Mouse (Mus musculus) lung, adult 2 months (tissue): ENCODE results near the gene Scp2. TPM values are rescaled to one million over a fixed set of nuclear protein-coding genes. Genes with fewer than 3 reads are reported as not detected.
"Not testable (repeated sequence)": the region's sequence is repeated elsewhere in the genome, so short reads cannot be mapped to it uniquely, and the experiment has no call there.

Experiments used
- DNase-seq: peaks from one replicate; pipeline ENCODE4 v3.0.0; 2022
- H3K4me1 ChIP-seq: fragments of 200-500 bp; 2 replicates; pipeline ENCODE4 v1.6.1; 2011; ENCODE audit warnings: low read length; ENCODE audit not compliant: control insufficient read depth, insufficient read depth
- H3K4me3 ChIP-seq: fragments of 200-500 bp; replicated peaks from 2 replicates; pipeline ENCODE3; 2011; ENCODE audit warnings: low read depth, mild to moderate bottlenecking, control low read depth, low read length; ENCODE audit errors: extremely low read depth
- CTCF ChIP-seq: fragments of 200-500 bp; IDR thresholded peaks from 2 replicates; pipeline ENCODE4 v1.5.1; 2011; ENCODE audit warnings: mild to moderate bottlenecking, low read length, control low read depth; ENCODE audit not compliant: insufficient read depth
- POLR2A ChIP-seq: fragments of 200-500 bp; IDR thresholded peaks from 2 replicates; pipeline ENCODE4 v1.6.1; 2011; ENCODE audit warnings: low read depth, mild to moderate bottlenecking, control low read depth, low read length, borderline replicate concordance; ENCODE audit errors: extremely low read depth
- WGBS: fragments of 180-500 bp; shearing (Covaris S2); methylation state at CpG from one replicate; pipeline ENCODE4 v1.1.7; 2018; 5-methylcytosine and 5-hydroxymethylcytosine counted together
- polyA plus RNA-seq: library from polyadenylated mRNA; depleted of rRNA; stranded (reverse); fragments of >200 nt; gene quantifications from 2 replicates; pipeline ENCODE4 v1.2.3, GENCODE M21; 2012; rRNA removed

Gene Scp2
- polyA plus RNA-seq: 122 and 185 TPM in 2 replicates

DNA sequence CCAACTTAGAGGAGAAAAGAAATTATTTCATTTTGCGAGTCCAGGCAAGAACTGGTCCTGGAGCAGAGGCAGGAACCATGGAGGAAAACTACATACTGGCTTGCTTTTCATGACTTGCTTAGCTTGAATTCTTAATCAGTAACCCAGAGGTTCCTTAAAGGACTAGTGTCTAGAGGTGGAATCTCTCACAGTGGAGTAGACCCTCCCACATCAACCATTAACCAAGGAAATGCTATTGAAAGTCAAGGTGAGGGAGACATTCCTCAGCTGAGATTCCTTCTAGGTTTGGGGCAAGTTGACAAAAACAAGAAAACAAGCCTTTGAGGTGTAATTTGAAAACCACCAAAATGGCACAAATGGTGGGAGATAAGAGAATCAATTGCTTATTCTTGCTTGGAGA is at the start of gene Scp2:
TSS of gene Scp2 (minus strand) at position 119 of the 400 bp plus-strand sequence.
- no peak within 1 kb of the TSS for H3K4me3 ChIP-seq
- H3K4me1 ChIP-seq: no peaks in the 10 kb centered on the region
- TF ChIP-seq POLR2A (no peak), CTCF (no peak)
- DNase-seq: no peak
- WGBS: 77% methylated on average over 1 of the region's 1 CpGs

- TF ChIP-seq CTCF: no peak
- TF ChIP-seq POLR2A: no peak
- Histone ChIP-seq H3K4me3 (no peak overlapping the region), H3K4me1 (no peaks in the 10 kb centered on the region)
- no peak for DNase-seq
- 70% methylated on average over 2 of the region's 2 CpGs for WGBS
Measured at GRCm38 (mm10) chr4:108192821-108193323, 48.1 kb upstream of the Scp2 start.

DNA sequence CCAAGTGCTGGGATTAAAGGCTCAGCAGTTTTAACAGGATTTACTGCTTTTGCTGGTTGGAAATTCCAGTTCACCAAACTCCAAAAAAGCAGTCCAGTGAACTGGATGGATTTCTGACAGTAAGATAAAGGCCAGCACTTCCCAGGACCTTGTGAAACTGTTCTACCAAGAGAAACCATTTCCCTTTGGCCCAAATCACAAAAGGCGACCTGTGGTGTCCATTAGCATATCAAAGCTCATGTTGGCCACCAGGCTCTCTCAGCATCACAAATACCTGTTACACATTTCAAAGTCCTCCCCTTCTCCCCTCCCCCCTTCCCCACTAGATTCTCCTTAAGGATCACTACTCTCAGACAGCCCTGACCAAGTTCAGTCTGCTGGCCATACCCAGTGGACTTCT is 37.5 kb upstream of the Scp2 start:
- Histone ChIP-seq H3K4me1 (no peaks in the 10 kb centered on the region), H3K4me3 (no peak overlapping the region)
- DNase-seq: no peak
- 63% methylated on average over 1 of the region's 1 CpGs for WGBS
- TF ChIP-seq CTCF: no peak
- TF ChIP-seq POLR2A: no peak

DNA sequence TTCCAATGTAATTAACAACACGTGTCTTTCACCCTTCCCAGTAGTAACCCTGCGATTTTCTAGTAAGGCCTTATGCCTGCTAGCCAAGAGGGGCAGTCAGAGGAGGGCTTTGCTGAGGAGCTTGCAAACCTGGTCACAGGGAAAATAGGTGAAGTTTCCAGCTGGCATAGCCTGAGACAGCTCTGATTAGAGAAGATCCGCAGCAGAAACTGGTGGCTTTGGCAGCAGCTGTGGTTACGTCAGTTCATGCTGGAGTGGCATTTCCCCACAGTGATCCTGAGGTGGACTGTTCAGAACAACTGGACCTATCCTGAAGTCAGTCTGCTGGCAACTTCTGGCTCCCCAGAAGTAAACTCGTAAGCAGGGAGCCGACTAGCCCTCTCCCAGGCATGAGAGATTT is 23.3 kb upstream of the Scp2 start:
- 74% methylated on average over 6 of the region's 6 CpGs for WGBS
- no peaks in the 10 kb centered on the region; the same call in 1 of the 2 replicates for H3K4me1 ChIP-seq
- DNase-seq: no peak

DNA sequence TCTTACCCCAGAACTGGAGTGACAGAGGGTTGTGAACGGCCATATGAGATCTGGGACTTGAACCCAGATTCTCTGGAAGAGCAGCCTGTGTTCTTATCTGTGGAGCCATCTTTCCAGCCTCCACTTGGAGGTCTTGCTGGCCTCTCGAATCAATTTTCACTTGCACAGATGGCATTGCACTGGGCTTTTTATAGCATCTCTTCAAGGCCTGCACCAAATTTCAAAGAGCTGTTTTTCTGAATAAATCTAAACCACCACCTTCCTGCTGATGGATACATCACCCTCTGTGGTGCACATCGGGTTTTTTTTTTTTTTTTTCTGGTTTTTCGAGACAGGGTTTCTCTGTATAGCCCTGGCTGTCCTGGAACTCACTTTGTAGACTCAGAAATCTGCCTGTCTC is 22.1 kb upstream of the Scp2 start:
- no peak overlapping the region for H3K4me3 ChIP-seq
- no peaks in the 10 kb centered on the region; the same call in 1 of the 2 replicates for H3K4me1 ChIP-seq
- no peak for TF ChIP-seq POLR2A
- no peak for TF ChIP-seq CTCF
- WGBS: 67% methylated on average over 4 of the region's 4 CpGs
- DNase-seq: no peak

More for the DNA sequence above, 23.3 kb upstream of the Scp2 start:
- no peak for TF ChIP-seq CTCF
- TF ChIP-seq POLR2A: no peak
- H3K4me3 ChIP-seq: no peak overlapping the region

DNA sequence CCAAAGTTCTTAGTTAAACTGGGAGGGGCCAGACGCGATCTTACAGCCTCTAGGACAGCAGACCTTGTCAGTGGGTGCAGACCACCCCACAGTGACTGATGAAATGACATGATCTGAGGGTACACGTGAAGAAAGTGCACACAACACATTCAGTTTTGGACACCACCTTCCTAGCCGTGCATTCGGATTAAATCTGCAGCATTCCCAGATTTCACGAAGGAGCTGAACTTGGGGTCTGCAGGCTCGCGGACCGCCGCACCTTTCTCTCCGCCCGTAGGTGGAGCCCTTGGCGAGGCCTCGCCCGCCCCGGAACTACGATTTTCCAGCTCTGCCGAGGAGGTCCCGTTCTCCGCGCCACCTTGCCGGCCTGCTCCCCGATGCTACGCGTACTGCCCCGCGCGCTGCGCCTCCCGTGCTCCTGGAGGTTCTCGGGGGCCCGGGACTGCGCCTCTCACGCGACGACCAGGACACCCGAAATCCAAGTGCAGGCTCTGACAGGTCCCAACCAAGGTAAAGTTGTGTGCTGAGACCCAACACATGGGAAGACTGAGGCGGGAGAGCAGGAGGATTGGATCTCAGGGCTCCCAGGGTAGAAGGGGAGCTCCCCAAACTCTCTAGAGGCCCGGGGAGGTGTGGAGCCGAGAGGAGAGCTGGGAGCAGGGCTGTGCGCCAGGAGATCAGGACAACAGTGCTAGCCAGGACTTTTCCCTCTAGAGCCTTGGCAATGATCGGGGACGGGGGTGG is 20.5 kb upstream of the Scp2 start, which contains the start of gene Echdc2:
TSS of gene Echdc2 (plus strand) at position 286 of the 744 bp plus-strand sequence.
- peak; percentile 41 for DNase-seq
- no peak for TF ChIP-seq CTCF
- no peak for TF ChIP-seq POLR2A
- no peaks in the 10 kb centered on the region; the same call in 1 of the 2 replicates for H3K4me1 ChIP-seq
- WGBS: 2% methylated on average over 43 of the region's 43 CpGs
- H3K4me3 ChIP-seq: peak within 1 kb of the TSS; percentile 76

DNA sequence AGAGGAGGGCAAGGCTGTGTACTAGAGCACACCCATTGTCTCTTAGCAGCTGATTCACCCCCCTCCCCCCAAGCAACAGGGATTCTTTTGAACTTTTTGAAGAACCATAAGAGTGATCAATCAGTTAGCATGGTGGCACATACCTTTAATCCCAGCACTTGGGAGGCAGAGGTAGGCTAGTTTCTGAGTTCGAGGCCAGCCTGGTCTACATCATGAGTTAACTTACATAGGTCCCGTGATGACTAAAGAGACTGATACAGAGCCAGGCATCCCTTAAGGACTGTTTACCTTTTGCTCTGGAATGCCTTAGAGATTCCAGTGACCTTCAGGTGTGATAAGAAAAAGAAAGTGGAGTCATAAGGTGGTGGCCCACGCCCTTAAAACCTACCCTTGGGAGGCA is 18.5 kb upstream of the Scp2 start:
- Histone ChIP-seq H3K4me3 (no peak overlapping the region), H3K4me1 (no peaks in the 10 kb centered on the region; the same call in 1 of the 2 replicates)
- 72% methylated on average over 3 of the region's 3 CpGs for WGBS
- no peak for DNase-seq
- TF ChIP-seq CTCF (no peak), POLR2A (no peak)

- no peak for DNase-seq
- Histone ChIP-seq H3K4me1 (no peaks in the 10 kb centered on the region; the same call in 1 of the 2 replicates), H3K4me3 (no peak overlapping the region)
- no peak for TF ChIP-seq CTCF
- no peak for TF ChIP-seq POLR2A
- WGBS: 91% methylated on average over 8 of the region's 8 CpGs
Measured at GRCm38 (mm10) chr4:108161936-108162335, 17.1 kb upstream of the Scp2 start.

DNA sequence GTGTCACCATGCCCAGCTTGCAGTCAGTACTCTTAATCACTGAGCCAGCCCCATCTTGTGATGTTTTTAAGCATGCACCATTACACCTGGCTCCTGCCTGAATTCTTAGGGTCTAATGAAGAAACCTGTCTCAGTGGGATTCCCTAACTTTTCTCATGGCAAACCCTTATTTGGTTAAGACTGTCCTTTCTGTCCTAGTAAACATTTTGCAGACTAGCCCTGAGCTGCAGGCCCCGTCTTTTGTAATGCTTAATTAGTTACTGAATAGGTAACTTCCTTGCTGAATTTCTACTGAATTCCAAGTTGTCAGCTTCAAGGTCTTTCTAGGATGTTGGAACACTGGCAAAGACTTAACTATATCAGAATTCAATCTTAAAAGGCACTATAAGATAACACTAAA is 10.3 kb upstream of the Scp2 start:
- H3K4me1 ChIP-seq, H3K4me3 ChIP-seq, DNase-seq: not testable (repeated sequence)
- 73% methylated on average over 1 of the region's 1 CpGs for WGBS

DNA sequence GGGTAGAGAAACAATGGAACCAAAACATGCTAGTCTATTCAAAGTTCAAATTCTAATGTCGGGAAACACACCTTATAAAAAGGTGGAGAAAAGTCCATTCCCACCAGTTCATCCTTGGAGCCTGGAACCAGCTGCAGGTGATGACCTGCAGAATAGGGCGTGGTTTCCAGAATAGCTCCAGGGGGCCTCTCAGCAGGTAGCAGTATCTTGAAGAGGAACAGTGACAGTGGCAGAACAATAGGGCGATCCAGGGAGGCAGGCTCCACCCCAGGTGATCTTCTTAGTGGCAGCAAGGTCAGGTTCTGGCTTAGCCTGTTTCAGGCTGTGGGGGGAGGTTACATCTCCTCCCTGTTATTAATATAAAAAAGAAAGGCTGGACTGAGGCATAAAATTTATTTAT is 756 bp upstream of the Scp2 start:
- H3K4me1 ChIP-seq, DNase-seq, H3K4me3 ChIP-seq: not testable (repeated sequence)
- WGBS: 57% methylated on average over 3 of the region's 3 CpGs
